ENCODE assay signal across 8 mouse cellular contexts in the genomic region with DNA sequence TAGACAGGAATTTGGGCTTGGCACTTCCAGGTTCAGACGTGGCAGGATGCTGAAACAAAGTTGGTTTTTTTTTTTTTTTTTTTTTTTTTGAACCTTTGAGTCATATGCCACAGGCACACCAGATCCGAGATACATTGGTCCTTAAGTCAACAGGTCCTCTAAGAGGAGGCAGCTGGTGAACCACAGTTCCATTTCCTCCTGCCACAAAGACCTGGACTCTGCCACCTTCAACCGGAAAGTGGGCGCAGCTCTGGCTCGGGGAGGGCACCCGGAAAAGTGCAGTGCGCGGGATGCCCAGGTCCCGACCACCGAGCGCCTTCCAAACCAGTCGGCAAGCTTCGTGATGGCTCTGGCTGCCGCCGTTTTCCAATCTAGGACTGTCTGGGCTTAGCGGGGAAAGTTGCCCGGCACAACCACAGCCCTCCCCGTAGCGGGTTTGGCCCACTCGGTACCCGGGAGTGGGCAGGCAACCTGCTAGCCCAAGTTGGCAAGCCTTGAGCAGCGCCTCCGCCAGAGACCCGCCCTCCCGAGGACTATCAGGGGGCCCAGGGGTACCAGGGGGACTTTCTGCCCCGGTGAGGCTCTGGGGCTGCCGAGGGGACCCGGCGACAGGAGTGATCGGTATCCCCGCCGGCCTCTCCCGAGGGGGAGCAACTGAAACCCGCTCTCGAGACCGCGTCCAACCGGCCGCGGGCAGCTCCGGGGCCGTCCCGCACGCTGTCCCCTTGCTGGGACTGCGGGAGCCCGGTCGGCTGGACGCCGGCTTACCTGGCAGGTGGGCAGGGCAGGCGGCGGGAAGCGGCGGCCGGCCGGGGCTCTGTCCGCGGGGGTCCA. TPM values are rescaled to one million over a fixed set of nuclear protein-coding genes. Genes with fewer than 3 reads are reported as not detected.
DNase-seq lines count a peak whose midpoint lies in the region; ATAC-seq lines count a peak whose summit lies in the region.

No protein-coding gene starts in this region.

- no peak for DNase-seq in cerebellum, adult 9-10 months
- DNase-seq in urinary bladder, adult 18-20 months (ENCODE audit: low spot score in 2 of 2), result peak; percentile 2 to 44
- no peak for DNase-seq in urinary bladder, postnatal 10 days (ENCODE audit: low spot score)
- peak; percentile 6 to 25 for DNase-seq in frontal cortex, postnatal 36 days (ENCODE audit: low spot score in 2 of 2)
- DNase-seq in right cerebral cortex, postnatal 14 days, result peak; percentile 11

- peak overlapping the region; percentile 76 for H3K4me3 ChIP-seq in kidney, embryonic 15.5 days (replicated peaks)
- peak overlapping the region; percentile 23 for H3K4me3 ChIP-seq in macrophage (ENCODE audit: inconsistent target)

- no peaks in the 10 kb centered on the region for H3K9me3 ChIP-seq in kidney, embryonic 15.5 days (replicated peaks)

- H3K4me2 ChIP-seq in kidney, embryonic 15.5 days, result peak overlapping the region; percentile 100

- WGBS in kidney, embryonic 15.5 days, result 1% methylated on average over 49 of the region's 57 CpGs
- WGBS in macrophage (ENCODE audit: missing documents), result 2% methylated on average over 57 of the region's 57 CpGs

- peaks cover 11% of the 10 kb centered on the region for H3K4me1 ChIP-seq in kidney, embryonic 15.5 days

- peaks cover 31% of the 10 kb centered on the region for H3K27me3 ChIP-seq in kidney, embryonic 15.5 days

- peak overlapping the region; percentile 48; the same call in 1 of the 2 replicates for H3K27ac ChIP-seq in kidney, embryonic 15.5 days
- no peak overlapping the region for H3K27ac ChIP-seq in macrophage

- peak overlapping the region; percentile 67 for H3K9ac ChIP-seq in kidney, embryonic 15.5 days

- no peaks in the 10 kb centered on the region for H3K79me2 ChIP-seq in macrophage (ENCODE audit: inconsistent target)

- no peaks in the 10 kb centered on the region for H3K36me3 ChIP-seq in kidney, embryonic 15.5 days
- no peaks in the 10 kb centered on the region for H3K36me3 ChIP-seq in macrophage (ENCODE audit: inconsistent target)

- peak; percentile 61 for ATAC-seq in cerebellum, adult (ENCODE audit: insufficient number of reproducible peaks, low FRiP score, low TSS enrichment)
- peak; percentile 73 for ATAC-seq in kidney, embryonic 15.5 days (replicated peaks; ENCODE audit: low FRiP score)

RNA-seq across cellular contexts. Expression of a gene that starts 0.8 kb away (rescaled TPM):
- 9.8 and 12.7 TPM in 2 replicates for polyA plus RNA-seq in kidney, embryonic 15.5 days (2015; fragmentation: Nextera tagmentation; extraction: Ambion mirVana)
- total RNA-seq in macrophage (2018; cell fraction: chromatin; rRNA removed), result 1 to 10 TPM in 19 of 26 experiments, under 1 TPM in 5, not detected in 2; 0.20 to 7.5 (median 1.6) TPM
- 1 to 10 TPM in 3 of 26 experiments, under 1 TPM in 23; 0.21 to 1.5 (median 0.54) TPM for total RNA-seq in macrophage (2018; cell fraction: cytosol; rRNA removed)
- 1 to 10 TPM in 25 of 26 experiments, under 1 TPM in 1; 0.72 to 8.1 (median 2.5) TPM for total RNA-seq in macrophage (2018; cell fraction: nucleus; rRNA removed)
- 0.25 to 1.1 TPM (median 0.47 TPM) in 3 replicates for polyA plus RNA-seq in macrophage (2018)

Comparison
In these comparisons a context has a peak if more than half of its experiments do, and no peak if none do; other contexts are left out.
1. DNase-seq: peak in urinary bladder, adult 18-20 months (2 of 2), frontal cortex, postnatal 36 days (2 of 2) and right cerebral cortex, postnatal 14 days (single experiment); none in cerebellum, adult 9-10 months (single experiment) and urinary bladder, postnatal 10 days (single experiment).